Mouse (Mus musculus) bone marrow macrophage, adult 2 months (primary cell): ENCODE data around the gene Mpnd.

Experiments
- CTCF ChIP-seq: IDR thresholded peaks from 2 replicates; pipeline ENCODE4 v1.5.1; 2012; ENCODE audit warnings: low read depth, mild to moderate bottlenecking, low read length, moderate library complexity
- POLR2A ChIP-seq: IDR thresholded peaks from 2 replicates; pipeline ENCODE4 v1.6.1; 2012; ENCODE audit warnings: mild to moderate bottlenecking, low read depth, low read length, borderline replicate concordance

DNA sequence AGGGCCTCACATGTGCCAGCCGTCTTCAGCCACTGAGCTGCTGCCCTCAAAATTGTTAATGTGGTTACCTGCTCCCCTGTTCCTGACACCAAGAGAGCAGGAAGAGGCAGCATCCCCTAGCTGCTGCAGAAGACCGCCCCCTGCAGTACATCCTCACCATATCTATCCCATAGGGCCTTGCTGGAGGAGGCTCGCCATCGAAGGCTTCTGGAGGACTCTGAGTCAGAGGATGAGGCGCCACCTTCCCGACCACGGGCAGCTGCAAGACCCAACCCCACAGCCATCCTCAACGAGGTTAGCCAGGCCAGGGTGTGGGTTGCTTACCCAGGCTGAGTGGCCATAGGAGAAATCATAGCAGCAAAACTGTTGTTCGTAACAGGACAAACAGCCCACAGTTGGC is 40.5 kb upstream of the Mpnd start:
- TF ChIP-seq POLR2A: no peak
- TF ChIP-seq CTCF: no peak
